ENCODE assay signal across 16 mouse cellular contexts in genomic region chr4:125871211-125871610, GRCm38 (mm10).
"Had no signal": no experiment of that assay in that cellular context is flagged by ENCODE, and none has a peak within 500 bp of the region (broad histone marks: within the 10 kb centered on the region; RNA-seq: fewer than 3 reads in every experiment).

No protein-coding gene starts in this region.

- DNase-seq: kidney, adult 18-20 months; kidney, postnatal 14 days; liver; liver, embryonic 13.5 days; liver, postnatal 0 days; midbrain, embryonic 14.5 days; right cerebral cortex, postnatal 14 days; thymus, adult 2 months; thymus, postnatal 25 days had no signal

- H3K9me3 ChIP-seq: intestine, embryonic 15.5 days; limb, embryonic 12.5 days; liver, embryonic 13.5 days; midbrain, embryonic 10.5 days; neural tube, embryonic 15.5 days; stomach, embryonic 15.5 days had no signal

- H3K27ac ChIP-seq: intestine, embryonic 15.5 days; left cerebral cortex, adult 2 months; limb, embryonic 12.5 days; liver, embryonic 13.5 days; midbrain, embryonic 10.5 days; neural tube, embryonic 15.5 days; stomach, embryonic 15.5 days had no signal

- H3K4me1 ChIP-seq: intestine, embryonic 15.5 days; liver, embryonic 13.5 days; midbrain, embryonic 10.5 days; neural tube, embryonic 15.5 days; stomach, embryonic 15.5 days had no signal

- H3K9ac ChIP-seq: intestine, embryonic 15.5 days; limb, embryonic 12.5 days; liver, embryonic 13.5 days; liver, postnatal 0 days; neural tube, embryonic 15.5 days; stomach, embryonic 15.5 days had no signal

- H3K36me3 ChIP-seq: intestine, embryonic 15.5 days; limb, embryonic 12.5 days; liver, embryonic 13.5 days; midbrain, embryonic 10.5 days; neural tube, embryonic 15.5 days; stomach, embryonic 15.5 days had no signal

- H3K4me2 ChIP-seq: intestine, embryonic 15.5 days; limb, embryonic 12.5 days; liver, embryonic 13.5 days; neural tube, embryonic 15.5 days; stomach, embryonic 15.5 days had no signal

- ATAC-seq: intestine, embryonic 15.5 days; liver, postnatal 0 days had no signal

- H3K4me3 ChIP-seq: intestine, embryonic 15.5 days; left cerebral cortex, adult 2 months; limb, embryonic 12.5 days; liver, embryonic 13.5 days; midbrain, embryonic 10.5 days; myocyte; neural tube, embryonic 15.5 days; stomach, embryonic 15.5 days had no signal

- H3K27me3 ChIP-seq: intestine, embryonic 15.5 days; liver, embryonic 13.5 days; neural tube, embryonic 15.5 days; stomach, embryonic 15.5 days had no signal
